Mouse (Mus musculus) olfactory bulb, adult 2 months (tissue): ENCODE data around the gene C2cd4a.

Experiments
- CTCF ChIP-seq: fragments of 200-500 bp; IDR thresholded peaks from 2 replicates; pipeline ENCODE4 v1.5.1; 2012; ENCODE audit warnings: low read depth, mild to moderate bottlenecking, low read length, moderate library complexity; ENCODE audit not compliant: insufficient read depth
- POLR2A ChIP-seq: fragments of 200-500 bp; IDR thresholded peaks from 2 replicates; pipeline ENCODE4 v1.6.1; 2012; ENCODE audit warnings: mild to moderate bottlenecking, low read depth, low read length, moderate library complexity; ENCODE audit not compliant: insufficient read depth

DNA sequence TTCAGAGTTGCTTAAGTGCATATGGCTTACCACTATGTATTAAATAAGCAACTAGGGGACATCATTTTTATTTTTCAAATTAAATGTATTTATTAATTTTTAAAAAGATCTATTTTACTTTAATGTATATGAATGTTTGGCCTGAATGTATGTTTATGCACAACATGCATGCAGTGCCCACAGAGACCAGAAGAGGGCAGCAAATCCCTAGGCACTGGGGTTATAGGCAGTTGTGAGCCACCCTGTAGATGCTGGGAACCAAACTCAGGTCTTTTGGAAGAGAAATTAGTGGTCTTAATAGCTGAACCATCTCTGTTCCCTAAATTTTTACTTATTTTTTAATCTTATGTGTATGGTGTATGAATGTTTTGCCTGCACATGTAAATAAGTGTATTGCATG is 48.2 kb downstream of the C2cd4a start:
- TF ChIP-seq CTCF, result no peak
- TF ChIP-seq POLR2A, result no peak
